Mouse (Mus musculus): ENCODE data around the gene Dixdc1.

GRCm38 (mm10) chr9:50782155-50782554 is 42.8 kb upstream of the Dixdc1 start:
- no peak for TF ChIP-seq POLR2A (IDR thresholded peaks at IDR 0.05; ENCODE audit: borderline replicate concordance, extremely low read depth, low read depth, low read length)
- peak; percentile 33; the same call in 1 of the 2 replicates for TF ChIP-seq CTCF (IDR thresholded peaks at IDR 0.05; ENCODE audit: insufficient read depth, low read length)

Data from lung, adult 2 months (tissue).